Mouse (Mus musculus): ENCODE data around the gene Slc25a40. TPM values are rescaled to one million over a fixed set of nuclear protein-coding genes. Genes with fewer than 3 reads are reported as not detected.

Slc25a40 gene
- total RNA-seq, 2 experiments from 2014 or later, result 12.4 to 13.0 TPM

- no peak for DNase-seq (ENCODE audit: extremely low spot score in 1 of 2, low spot score in 1 of 2)
Measured at GRCm38 (mm10) chr5:8488701-8489297, 66.1 kb downstream of the Slc25a40 start.

GRCm38 (mm10) chr5:8489471-8490110 lies 66.9 kb downstream of the Slc25a40 start:
- no peak for DNase-seq (ENCODE audit: extremely low spot score in 1 of 2, low spot score in 1 of 2)

GRCm38 (mm10) chr5:8491778-8492177 lies 69.1 kb downstream of the Slc25a40 start:
- no peak for DNase-seq (ENCODE audit: extremely low spot score in 1 of 2, low spot score in 1 of 2)

Other genes starting within 250 kb of the Slc25a40 start
- gene Adam22, start 54.7 kb upstream of the Slc25a40 start, total RNA-seq (2021), result 100 to 1,000 TPM; 153 to 154 TPM
- 1 to 10 TPM; 2.3 to 2.5 TPM for gene Dbf4, start 134 bp upstream of the Slc25a40 start, total RNA-seq (2021)
- gene Rundc3b, start 200.1 kb downstream of the Slc25a40 start, total RNA-seq (2021), result 10 to 100 TPM; 30.6 to 30.8 TPM
- gene Abcb1a, start 237.2 kb downstream of the Slc25a40 start, total RNA-seq (2021), result 10 to 100 TPM; 16.6 to 17.8 TPM

Measured in layer of hippocampus, postnatal 25 days (tissue).